Mouse (Mus musculus): Measurements from ENCODE around the gene Thoc5.

- TF ChIP-seq CTCF (conservative IDR thresholded peaks at IDR 0.05; ENCODE audit: low read length): no peak
- TF ChIP-seq NANOG (IDR thresholded peaks at IDR 0.05; ENCODE audit: borderline replicate concordance, low read length): no peak
These were observed 41.1 kb downstream of the Thoc5 start for GRCm38 (mm10) chr11:4936243-4936642.

All from E14TG2a.4 (cell line).